Mouse (Mus musculus): ENCODE results near the gene Spef1.

Gene Spef1

DNA sequence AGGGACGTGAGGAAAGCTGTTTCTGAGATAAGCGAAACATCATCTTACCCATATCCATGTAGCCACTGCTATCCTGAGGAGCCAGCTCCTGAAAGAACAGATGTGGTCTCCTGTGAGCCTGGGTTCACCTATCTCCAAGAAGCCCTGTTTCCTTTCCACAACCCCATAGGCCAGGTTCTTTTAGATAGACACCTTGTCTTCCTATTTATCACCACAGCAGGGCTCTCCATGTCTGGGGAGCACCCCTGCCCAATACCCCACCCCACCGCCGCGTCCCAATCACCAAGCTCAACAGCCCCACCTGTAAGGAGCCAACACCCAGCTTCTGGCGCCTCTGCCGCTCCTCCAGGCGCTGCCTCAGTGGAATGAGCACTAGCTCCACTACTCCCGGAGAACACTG lies 14.8 kb downstream of the Spef1 start:
- no peak for ATAC-seq (ENCODE audit: low TSS enrichment)

DNA sequence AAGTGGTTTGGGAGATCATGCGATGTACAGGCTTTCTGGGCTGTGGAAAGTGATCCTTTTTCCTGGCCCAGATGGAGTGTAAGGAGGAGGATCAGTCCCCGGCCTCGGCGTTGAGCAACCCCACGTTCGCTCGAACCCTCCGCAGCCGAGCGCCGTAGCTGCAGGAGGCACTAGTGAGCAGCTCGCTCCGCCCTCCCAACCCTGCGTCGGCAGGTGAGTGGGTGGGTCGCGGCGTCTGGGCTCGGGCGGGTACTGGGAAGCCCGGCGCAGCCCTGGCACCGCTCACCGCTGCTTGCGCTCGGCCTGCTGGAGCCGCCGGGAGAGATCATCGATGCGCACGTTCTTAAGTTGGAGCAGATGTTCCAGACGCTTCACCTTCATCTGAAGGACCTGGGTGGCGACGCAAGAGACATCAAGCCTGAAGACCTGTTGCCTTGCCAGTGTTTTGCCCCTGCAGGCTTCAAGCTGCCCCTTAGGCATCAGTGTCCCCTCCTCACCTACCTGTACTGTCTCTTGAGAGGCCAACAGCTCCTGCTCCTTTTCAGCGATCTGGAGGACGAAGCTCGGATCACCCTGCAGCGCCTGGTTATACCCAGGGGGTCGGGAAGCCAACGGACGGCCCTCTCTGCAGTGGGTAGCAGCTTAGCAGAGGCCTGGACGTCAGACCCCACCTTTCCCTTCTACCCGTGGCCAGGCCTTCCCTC lies 15.5 kb downstream of the Spef1 start:
- ATAC-seq (ENCODE audit: low TSS enrichment), result 0 out of 2 replicates have a peak, but pooled peaks have one; percentile 13

DNA sequence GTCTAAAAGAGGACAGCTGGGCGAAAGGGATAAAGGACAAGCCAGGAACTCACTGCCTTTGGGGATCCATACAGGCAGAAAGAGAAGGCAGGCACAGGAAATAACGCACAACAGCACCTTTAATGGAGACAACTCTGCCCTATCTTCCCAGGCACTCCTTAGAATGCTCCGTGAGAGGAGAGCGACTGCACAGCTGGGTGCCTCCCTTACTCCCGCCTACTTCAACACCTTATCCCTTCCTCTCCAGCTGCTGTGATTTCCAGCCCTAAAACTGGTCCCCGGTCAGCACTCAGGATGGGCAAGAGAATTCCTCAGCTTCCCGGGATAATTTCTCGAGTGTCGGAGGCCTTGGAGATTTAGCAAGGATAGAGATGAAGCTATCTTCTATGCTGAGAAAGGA lies 16.1 kb downstream of the Spef1 start:
- ATAC-seq (ENCODE audit: low TSS enrichment), result no peak

DNA sequence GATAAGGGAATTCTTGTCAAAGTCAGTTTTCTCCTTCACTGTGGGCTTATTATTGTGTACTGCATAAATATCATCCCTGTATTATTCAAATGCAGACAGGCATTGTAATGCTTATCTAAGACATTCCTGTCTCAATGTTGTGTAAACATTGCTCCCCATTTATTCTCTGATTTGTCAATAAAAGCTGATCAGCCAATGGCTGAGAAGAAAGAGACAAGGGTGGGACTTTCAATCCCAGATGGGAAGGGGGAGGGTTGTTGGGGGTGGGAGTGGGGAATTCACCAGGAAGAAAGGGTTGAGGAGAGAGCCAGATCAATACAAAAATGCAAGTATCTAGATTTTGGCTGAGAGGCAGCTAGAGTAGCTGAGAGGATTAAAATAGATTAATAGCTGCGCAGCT lies 18.2 kb downstream of the Spef1 start:
- ATAC-seq (ENCODE audit: low TSS enrichment), result no peak

DNA sequence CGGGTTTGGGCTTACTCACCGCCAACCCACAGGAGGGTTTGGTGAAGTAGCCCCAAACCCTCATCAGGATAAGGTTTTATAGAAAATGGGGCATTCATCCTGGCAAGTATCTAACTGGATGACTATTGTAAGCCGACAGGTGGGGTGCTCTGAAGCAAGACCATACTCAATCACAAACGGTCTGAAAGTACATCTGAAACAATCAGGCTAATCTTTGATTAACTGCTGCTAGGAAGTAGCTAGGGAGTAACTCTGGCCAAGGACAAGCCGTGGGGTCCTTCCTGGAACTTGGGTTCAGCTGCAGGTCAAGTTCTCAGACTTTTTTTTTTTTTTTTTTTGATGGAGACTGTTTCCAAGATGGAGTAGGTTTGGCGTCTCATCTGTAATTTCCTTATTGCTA lies 19.1 kb downstream of the Spef1 start:
- ATAC-seq (ENCODE audit: low TSS enrichment), result no peak

DNA sequence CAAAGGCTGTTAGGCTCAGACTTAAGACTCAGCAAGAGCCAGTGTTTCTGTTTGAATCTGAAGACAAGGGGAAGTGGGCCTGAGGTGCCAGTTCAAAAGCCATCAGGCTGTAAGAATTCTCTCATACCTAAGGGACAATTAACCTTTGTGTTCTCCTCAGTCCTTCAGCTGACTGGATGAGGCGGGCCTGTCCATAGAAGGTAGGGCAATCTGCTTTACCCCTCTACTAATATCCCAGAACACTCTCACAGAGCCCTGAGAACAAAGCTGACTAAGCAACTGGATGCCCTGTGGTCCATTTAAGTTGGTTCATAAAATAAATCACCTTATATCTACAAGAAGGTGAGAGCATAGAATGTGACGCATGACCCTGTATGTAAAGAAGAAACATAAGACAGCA lies 20.9 kb downstream of the Spef1 start:
- no peak for ATAC-seq (ENCODE audit: low TSS enrichment)

DNA sequence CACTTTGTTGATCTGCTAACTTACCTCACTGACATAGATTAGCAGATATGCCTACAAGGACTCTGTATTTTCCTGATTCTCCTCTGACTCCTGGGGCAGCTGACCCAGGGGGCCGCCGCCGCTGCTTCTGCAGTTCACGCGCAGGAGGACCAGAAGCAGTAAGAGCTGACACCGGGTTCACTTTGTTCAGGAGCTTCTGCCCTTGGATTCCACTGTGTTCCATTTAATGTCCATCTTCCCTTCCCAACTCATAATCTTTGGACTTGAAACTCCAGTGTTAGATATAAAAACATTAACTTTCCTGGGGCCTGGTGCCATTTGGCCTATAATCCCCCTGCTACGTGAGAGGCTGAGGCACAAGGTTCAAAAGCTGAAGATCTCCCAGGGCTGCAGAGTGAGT lies 23.2 kb downstream of the Spef1 start:
- no peak for ATAC-seq (ENCODE audit: low TSS enrichment)

DNA sequence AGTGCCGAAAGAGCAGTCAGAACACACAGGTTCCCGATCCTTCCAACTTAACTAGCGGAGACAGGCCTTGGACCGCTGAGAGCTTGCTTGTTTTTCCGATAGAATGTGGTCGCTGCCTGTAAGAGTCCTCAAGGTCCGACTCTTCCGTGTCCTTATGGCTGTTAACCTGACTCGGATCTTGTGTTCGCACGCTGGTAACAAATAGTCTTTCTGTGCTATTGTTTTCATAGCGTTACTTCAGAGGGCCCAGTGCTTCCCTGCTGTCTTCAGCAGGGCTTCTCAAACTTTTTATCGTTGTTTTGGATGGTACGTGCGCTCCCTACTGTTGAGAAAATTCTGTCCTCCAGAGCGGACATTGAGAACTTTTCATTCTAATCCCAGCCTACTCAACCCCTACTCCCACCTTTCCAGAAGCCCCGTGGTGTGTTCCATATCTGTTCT lies 26.4 kb downstream of the Spef1 start:
- peak; percentile 31; the same call in 1 of the 2 replicates for ATAC-seq (ENCODE audit: low TSS enrichment)

DNA sequence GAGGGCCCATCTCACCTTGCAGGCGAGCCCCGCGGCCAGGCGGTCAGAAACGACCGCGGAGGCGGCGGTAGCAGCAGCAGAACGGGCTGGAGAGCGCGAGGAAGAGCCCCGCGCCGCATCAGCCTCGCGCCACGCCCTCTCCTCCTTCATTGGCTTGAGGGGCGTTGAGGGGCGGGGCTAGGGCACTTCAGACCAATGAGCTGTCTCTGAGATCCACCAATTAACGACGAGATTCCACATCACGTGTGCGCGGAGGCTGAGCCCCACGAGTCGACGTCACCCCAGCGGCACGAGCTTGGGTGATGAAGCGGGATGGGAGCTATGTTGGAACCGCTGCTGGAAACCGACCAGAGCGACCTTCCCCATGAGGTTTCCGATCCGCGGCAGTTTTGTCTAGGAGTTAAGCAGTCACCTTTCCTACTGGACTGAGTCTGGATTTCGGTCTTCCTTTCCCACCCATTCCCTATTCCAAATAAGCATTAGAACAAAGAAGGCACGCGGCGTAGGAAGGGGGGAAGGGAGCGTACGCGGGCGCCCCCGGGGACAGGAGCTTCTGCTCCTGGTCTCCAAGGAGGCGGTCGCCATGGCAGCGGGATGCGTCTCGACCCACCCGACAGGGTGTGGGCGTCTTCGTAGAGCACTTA lies 27.0 kb downstream of the Spef1 start, which contains the start of gene 1700037H04Rik:
Gene 1700037H04Rik, minus strand, starts transcription at position 144 of the 644 bp plus-strand sequence.
- ATAC-seq (ENCODE audit: low TSS enrichment), result peak; percentile 96

DNA sequence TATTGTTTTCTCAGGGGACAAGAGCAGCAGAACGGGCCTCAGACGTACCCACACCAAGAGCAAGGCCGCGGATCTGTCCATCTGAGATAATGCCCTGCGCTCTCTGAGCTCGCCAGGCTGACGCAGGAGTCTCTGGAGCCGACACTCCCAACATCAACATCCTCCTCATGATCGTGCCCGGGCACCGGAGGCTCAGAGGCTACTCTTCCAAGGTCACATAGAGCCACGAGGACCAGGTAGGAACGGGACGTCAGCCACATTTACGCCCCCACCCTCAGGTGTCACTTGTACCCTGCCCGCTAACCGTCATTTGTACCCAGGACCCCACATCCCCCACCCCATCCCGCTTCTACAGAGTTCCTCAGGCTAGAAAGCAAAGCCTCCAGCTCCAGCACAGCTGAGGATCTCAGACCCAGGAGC lies 27.6 kb downstream of the Spef1 start:
- ATAC-seq (ENCODE audit: low TSS enrichment), result peak; percentile 31

DNA sequence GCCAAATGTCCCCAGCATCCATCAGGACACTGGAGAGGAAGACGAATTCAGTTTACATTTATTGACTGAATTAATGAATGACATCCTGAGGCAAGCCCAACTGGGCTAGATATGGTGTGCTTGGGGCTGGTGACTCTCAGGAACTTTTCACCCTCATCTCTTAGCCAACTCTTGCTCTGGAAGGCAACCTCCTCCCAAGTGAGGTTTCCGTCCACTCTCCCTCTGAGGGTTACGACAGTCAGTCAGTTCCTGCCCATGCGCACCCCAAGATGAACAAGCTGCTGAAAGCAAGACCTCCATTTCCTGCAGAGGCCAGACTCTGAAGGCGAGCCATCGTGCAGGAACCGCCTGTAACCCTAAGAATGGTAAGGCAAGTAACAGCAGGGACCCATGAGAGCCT lies 30.1 kb downstream of the Spef1 start:
- ATAC-seq (ENCODE audit: low TSS enrichment), result no peak

DNA sequence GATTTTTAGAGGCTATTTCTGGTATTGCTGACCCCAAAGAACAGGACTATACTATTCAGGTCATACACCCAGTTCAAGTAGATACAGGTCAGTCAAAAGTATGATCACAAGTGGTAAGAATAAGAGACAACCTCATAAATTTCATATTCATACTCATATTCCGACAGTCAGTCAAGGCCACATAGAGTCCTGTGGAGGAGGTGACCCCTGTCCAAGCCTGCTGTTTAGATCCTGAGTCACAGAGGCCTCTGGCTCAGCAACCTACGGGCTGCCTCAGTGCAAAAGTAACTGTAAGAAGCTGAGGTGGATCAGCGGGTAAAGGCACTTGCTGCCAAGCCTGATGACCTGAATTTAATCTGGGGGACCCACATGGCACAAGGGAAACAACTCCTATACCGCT lies 33.0 kb downstream of the Spef1 start:
- ATAC-seq (ENCODE audit: low TSS enrichment), result no peak

DNA sequence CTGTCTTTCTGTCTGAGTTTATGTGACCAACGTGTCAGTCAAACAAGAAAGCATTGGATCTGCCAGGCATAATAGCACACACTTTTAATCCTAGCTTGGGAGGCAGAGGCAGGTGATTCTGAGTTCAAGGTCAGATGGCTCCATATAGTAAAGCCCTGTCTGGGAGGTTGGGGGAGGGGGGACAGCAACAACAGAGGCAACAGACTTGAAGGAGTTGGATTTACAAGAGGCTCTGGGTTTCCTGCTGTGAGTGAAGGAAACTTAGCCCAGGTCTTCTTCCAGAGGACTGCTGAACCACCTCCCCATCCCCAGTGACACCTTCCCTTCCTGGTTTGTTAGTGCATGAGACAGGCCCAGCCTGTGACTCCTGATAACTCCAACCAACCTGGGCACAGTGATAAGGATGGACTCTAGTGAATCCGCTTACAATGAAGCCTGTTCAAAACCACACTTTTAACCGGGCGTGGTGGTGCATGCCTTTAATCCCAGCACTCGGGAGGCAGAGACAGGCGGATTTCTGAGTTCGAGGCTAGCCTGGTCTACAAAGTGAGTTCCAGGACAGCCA lies 34.8 kb downstream of the Spef1 start:
- no peak for ATAC-seq (ENCODE audit: low TSS enrichment)

DNA sequence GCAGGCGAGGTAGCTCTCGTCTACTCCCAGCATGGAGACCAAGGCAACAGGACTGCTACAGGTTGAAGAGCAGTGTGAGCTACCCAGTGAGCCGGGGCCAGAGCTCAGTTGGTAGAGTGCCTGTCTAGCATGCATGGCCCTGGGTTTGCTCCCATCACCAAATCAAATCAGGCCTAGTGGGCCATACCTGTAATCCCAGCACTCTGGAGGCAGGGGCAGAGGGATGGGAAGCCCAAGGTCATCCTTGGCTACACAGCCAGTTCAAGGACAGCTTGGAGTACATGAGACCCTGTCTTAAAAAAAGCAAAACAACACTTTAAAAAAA lies 37.9 kb downstream of the Spef1 start:
- ATAC-seq (ENCODE audit: low TSS enrichment), result no peak

DNA sequence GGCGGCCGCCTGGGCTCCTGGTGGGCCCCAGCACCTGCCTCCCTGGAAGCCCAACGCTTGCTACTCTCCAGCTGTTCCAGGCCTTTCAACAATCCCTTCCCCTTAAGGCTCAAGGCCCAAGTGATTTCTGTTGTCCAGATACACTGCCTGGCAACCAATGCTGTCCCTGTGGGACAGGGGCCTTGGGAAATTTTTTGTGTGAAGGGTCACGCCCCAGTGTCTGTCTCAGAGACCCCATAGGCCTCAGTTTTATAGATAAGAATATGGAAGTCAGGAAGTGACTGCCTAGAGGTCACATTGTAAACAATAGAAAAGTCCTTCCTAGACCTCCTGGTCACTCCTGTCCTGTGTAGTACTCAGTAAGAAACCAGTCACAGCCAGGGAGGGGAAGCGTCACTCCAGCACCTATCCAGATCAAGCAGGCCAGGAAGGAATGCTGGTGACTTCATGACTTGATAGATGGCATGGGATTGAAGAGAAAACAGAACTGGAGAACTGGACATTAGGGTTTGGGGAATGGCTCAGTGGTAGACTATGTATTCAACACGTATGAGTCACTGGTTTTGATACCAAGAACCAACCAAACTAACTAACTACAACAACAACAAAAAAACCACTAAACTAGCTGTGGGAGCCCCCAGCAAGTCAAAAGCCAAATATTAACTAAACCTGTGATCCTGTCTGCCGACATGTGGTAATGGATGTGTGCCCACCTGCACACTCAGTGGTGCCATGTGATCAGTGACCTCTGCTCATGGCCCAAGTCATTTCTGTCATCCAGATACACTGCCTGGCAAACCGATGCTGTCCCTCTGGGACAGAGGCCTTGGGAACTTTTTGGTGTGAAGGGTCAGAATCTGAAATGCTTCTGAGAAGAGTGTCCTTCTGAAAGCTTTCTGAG lies 38.5 kb downstream of the Spef1 start:
- ATAC-seq (ENCODE audit: low TSS enrichment), result no peak

DNA sequence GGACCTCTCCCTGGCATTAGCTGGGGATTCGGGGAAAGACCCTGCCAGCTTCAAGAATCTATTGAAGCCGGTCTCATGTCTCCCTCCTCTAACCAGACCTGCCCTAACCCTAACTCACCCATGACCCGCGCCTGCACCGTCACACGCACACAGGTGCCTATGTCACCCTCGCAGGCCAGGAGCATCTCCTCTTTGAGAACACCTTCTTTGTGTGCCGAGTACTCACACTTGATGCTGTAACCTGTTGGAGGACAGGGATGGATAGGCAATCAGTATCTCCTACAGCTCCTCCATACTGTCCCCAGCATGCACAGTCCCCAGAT lies 40.1 kb downstream of the Spef1 start:
- no peak for ATAC-seq (ENCODE audit: low TSS enrichment)

DNA sequence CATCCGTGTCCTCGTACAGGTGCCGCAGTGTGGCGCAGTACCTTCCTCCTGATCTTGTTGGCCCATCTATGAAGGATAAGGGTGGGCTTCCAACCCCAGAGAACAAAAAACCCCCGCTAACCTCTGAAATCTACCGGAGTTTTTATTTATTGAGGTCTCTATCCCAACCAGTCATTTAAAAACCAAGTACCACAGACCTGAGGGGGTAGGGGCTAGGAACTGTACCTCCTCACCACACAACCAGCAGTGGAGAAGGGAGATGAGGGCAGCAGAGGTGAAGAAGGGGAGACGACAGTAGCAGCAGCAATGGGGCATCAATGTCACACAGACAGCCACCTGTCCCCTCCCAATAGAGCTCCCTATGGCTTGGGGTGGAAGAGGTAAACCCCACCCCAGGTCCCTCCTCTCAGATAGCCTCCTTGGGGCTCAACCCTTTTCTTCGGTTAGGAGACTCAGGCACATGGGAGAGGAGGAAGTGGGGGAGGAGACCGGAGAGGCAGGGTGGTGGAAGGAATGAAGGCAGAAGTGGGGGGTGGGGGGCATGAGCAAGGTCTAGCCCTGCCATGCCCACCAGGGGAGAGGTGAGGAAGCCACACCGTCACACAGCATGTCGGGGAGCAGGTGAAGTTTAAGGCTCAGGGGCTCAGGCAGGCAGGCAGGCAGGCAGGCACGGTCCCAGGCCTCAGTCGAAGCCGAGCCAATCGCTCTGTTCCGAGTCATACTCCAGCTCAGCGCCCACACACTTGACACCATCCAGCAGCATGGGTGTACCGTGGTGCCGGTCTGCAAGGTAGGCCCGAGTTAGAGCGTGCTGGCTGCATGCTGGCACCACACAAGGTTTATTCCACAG lies 40.7 kb downstream of the Spef1 start:
- ATAC-seq (ENCODE audit: low TSS enrichment), result peak; percentile 72

DNA sequence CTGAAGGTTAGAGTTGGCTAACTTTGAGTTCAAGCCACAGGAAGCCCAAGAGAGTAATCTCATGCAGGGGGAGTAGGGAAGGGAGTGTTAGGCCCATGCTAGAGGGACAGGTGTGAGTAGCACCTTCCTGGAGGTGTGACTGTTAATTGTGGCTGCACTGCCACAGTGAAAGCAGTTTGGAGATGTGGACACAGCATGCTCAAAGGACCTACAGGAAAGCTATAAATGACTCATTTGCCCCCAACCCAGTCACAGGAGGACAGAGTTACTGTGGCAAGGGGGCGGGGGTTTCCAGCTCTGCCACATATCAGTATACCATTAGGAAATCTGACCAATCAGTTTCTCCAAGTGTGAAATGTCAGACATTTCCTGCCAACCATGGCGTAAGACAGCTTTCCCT lies 41.5 kb downstream of the Spef1 start:
- ATAC-seq (ENCODE audit: low TSS enrichment), result no peak

DNA sequence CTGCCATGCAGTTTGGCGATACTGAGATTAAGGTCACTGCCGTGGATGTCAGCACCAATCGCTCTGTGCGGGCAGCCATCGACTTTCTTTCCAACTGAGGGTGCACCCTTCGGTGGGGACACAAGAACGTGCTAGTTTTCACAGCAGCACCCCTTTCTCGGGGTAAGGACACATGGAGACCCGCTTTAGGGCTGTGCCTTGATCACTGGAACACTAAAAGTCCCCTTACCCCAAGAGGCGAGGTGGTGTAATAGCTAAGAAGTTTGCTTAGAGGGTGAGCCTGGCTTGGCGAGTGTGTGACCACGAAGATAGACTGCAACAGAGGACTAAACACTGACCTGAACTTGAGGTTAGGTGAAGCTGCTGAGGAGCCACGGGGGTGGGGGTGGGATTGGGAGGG lies 42.0 kb downstream of the Spef1 start:
- ATAC-seq (ENCODE audit: low TSS enrichment), result no peak

DNA sequence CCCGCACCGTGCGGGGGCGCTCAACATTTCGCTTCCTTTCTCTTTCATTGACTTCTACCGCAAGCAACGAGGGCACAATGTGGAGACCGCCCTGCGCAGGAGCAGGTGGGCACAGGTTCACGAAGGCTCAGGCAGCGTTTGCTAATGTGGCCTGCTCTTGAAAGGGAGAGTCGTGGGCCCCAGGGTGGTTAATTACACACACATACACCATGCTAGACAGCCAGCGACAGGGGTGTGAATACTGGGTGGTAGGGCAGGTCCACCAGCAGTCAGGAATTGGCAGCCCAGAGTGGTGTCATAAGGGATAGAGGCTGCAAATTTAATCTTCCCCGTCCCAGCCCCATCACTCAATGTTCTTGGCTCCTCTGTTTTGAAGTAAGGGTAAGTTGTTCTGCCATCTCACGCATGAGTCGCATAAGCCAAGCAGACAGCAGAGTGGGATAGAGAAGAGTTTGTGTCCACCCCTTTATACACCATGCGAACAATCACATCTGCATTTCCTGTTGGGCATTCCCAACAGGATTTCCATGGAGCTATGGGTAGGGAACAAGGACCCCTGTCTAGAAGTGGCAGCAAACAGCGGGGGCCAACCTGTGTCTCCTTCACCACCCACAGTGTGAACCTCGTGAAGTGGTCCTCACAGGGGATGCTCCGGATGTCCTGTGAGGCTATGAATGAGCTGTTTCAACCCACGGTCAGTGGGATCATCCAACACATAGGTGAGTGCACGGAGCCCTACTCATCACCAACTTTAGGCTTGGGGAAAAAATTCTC lies 43.9 kb downstream of the Spef1 start:
- ATAC-seq (ENCODE audit: low TSS enrichment), result no peak

DNA sequence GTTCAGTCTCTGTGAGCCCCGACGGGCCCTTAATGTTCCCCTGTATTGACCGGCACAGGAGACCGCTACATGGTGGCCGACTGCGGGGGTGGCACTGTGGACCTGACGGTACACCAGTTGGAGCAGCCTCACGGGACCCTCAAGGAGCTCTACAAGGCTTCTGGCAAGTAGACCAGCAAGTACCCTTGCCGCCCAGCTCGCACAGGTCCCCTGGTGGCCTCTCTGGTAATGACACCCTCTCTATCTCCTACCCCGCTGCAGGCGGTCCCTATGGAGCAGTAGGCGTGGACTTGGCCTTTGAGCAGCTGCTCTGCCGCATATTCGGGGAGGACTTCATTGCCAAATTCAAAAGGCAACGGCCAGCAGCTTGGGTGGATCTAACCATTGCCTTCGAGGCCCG lies 44.5 kb downstream of the Spef1 start:
- ATAC-seq (ENCODE audit: low TSS enrichment), result peak; percentile 33; the same call in 1 of the 2 replicates
